Mouse (Mus musculus) lung, postnatal 0 days (tissue): ENCODE data around the gene Nme8.

ENCODE experiments used
- CTCF ChIP-seq: IDR thresholded peaks from 2 replicates; pipeline ENCODE4 v1.5.1; 2016; ENCODE audit warnings: antibody characterized with exemption, mild to moderate bottlenecking
- EP300 ChIP-seq: IDR thresholded peaks from 2 replicates; pipeline ENCODE4 v1.6.1; 2016; ENCODE audit warnings: antibody characterized with exemption, mild to moderate bottlenecking, control low read depth

DNA sequence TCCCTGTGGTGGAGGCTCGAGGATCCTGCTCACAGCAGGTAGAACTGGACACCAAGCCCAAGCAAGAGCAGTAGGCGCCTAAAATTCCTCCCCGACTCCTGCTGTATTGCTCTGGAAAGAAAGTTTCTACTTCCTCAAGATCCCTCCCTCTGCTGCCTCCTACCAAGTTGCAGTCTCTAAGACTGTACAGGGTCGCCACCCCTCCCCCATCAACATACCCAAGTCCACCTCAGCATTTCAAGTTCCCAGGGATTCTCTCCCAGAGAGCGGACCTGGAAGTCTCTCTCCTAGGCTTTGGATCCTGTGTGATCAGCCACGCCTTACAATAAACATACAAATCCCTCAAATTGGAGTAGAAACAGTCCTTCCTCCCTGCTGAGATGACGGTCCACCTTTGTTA is at the start of gene Nme8:
- TF ChIP-seq EP300 (no peak), CTCF (no peak)
